In the genomic region with DNA sequence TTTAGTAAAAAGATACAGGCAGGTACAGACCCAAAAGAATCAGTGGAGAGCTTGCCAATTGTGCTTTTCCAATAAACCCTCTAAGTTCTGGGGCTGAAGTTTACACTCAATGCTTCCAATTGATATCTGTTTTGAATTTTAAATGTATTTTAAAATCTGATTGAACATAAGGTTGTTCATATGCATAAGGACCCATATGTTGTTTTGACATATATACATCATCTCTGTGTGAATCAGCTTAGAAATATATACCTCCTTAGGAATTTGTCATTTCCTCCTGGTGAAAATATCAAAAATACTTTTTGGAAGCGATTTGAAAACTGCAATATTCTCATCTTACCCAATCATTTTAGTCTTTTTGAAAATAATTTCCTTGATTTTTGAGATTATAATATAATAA, we compare ENCODE assay signal across 17 mouse cellular contexts.
A peak's percentile ranks its signal among the peaks of the same experiment; 100 is the strongest.
DNase-seq lines count a peak whose midpoint lies in the region; ATAC-seq and TF ChIP-seq lines count a peak whose summit lies in the region.
"Had no signal": no experiment of that assay in that cellular context is flagged by ENCODE, and none has a peak within 500 bp of the region (broad histone marks: within the 10 kb centered on the region; RNA-seq: fewer than 3 reads in every experiment).

No protein-coding gene starts in this region.

- WGBS in forebrain, embryonic 14.5 days, result 74% methylated on average over 1 of the region's 1 CpGs
- WGBS in forebrain, embryonic 11.5 days, result 79% methylated on average over 1 of the region's 1 CpGs
- 71% methylated on average over 1 of the region's 1 CpGs for WGBS in forebrain, embryonic 16.5 days
- 72% methylated on average over 1 of the region's 1 CpGs for WGBS in forebrain, postnatal 0 days

- H3K4me2 ChIP-seq in forebrain, embryonic 14.5 days (ENCODE audit: low read length), result no peak overlapping the region
- no peak overlapping the region for H3K4me2 ChIP-seq in forebrain, embryonic 11.5 days (ENCODE audit: low read depth, low read length, severe bottlenecking)
- no peak overlapping the region for H3K4me2 ChIP-seq in forebrain, embryonic 16.5 days (ENCODE audit: low read length)
- no peak overlapping the region for H3K4me2 ChIP-seq in forebrain, postnatal 0 days (ENCODE audit: low read depth)
- H3K4me2 ChIP-seq: embryonic facial prominence, embryonic 12.5 days had no signal

- H3K4me3 ChIP-seq in forebrain, embryonic 14.5 days (ENCODE audit: low read depth, low read length), result no peak overlapping the region
- no peak overlapping the region for H3K4me3 ChIP-seq in forebrain, embryonic 11.5 days (ENCODE audit: low read depth, low read length)
- no peak overlapping the region for H3K4me3 ChIP-seq in forebrain, embryonic 16.5 days (replicated peaks; ENCODE audit: low read length)
- no peak overlapping the region for H3K4me3 ChIP-seq in forebrain, postnatal 0 days (ENCODE audit: low read depth, low read length)
- no peak overlapping the region for H3K4me3 ChIP-seq in gastrocnemius, adult 2 months
- H3K4me3 ChIP-seq: embryonic facial prominence, embryonic 10.5 days; embryonic facial prominence, embryonic 12.5 days had no signal

- H3K9me3 ChIP-seq in forebrain, embryonic 14.5 days (replicated peaks; ENCODE audit: control insufficient read depth, low read length), result no peaks in the 10 kb centered on the region
- no peaks in the 10 kb centered on the region for H3K9me3 ChIP-seq in forebrain, embryonic 11.5 days (ENCODE audit: control insufficient read depth, low read length)
- no peaks in the 10 kb centered on the region for H3K9me3 ChIP-seq in forebrain, embryonic 16.5 days (ENCODE audit: control insufficient read depth, low read length)
- no peaks in the 10 kb centered on the region for H3K9me3 ChIP-seq in forebrain, postnatal 0 days (ENCODE audit: low read length)
- H3K9me3 ChIP-seq: embryonic facial prominence, embryonic 10.5 days; embryonic facial prominence, embryonic 12.5 days had no signal

- TF ChIP-seq CTCF in forebrain, postnatal 0 days (IDR thresholded peaks at IDR 0.05; ENCODE audit: low read depth), result no peak
- no peak for TF ChIP-seq CTCF in brain, embryonic 14.5 days (IDR thresholded peaks at IDR 0.05; ENCODE audit: borderline replicate concordance, extremely low read depth, insufficient read depth, insufficient read length)
- no peak for TF ChIP-seq CTCF in gastrocnemius, adult 2 months (IDR thresholded peaks at IDR 0.05)

- no peak for TF ChIP-seq POLR2A in brain, embryonic 14.5 days (IDR thresholded peaks at IDR 0.05; ENCODE audit: borderline replicate concordance, extremely low read depth, insufficient read depth, insufficient read length, poor library complexity, severe bottlenecking)

- no peak overlapping the region for H3K9ac ChIP-seq in forebrain, embryonic 14.5 days (ENCODE audit: low read length)
- H3K9ac ChIP-seq in forebrain, embryonic 11.5 days (ENCODE audit: low read length), result no peak overlapping the region
- no peak overlapping the region for H3K9ac ChIP-seq in forebrain, embryonic 16.5 days (replicated peaks; ENCODE audit: low read depth, low read length)
- no peak overlapping the region for H3K9ac ChIP-seq in forebrain, postnatal 0 days
- H3K9ac ChIP-seq: embryonic facial prominence, embryonic 12.5 days had no signal

- H3K27ac ChIP-seq in forebrain, embryonic 14.5 days (ENCODE audit: low read depth, low read length), result no peak overlapping the region
- H3K27ac ChIP-seq in forebrain, embryonic 11.5 days (ENCODE audit: low read depth, low read length), result no peak overlapping the region
- no peak overlapping the region for H3K27ac ChIP-seq in forebrain, embryonic 16.5 days (ENCODE audit: low read length)
- no peak overlapping the region for H3K27ac ChIP-seq in forebrain, postnatal 0 days (ENCODE audit: low read depth, low read length)
- no peak overlapping the region for H3K27ac ChIP-seq in gastrocnemius, adult 2 months
- H3K27ac ChIP-seq: embryonic facial prominence, embryonic 10.5 days; embryonic facial prominence, embryonic 12.5 days had no signal

- no peaks in the 10 kb centered on the region for H3K4me1 ChIP-seq in forebrain, embryonic 14.5 days (ENCODE audit: control insufficient read depth, insufficient read depth, low read length)
- H3K4me1 ChIP-seq in forebrain, embryonic 11.5 days (replicated peaks; ENCODE audit: control insufficient read depth, insufficient read depth, low read length), result no peaks in the 10 kb centered on the region
- H3K4me1 ChIP-seq in forebrain, embryonic 16.5 days (replicated peaks; ENCODE audit: control insufficient read depth, insufficient read depth, low read length), result 0 out of 2 replicates have a peak, but pooled peaks cover 2% of the 10 kb centered on the region
- H3K4me1 ChIP-seq in forebrain, postnatal 0 days (ENCODE audit: insufficient read depth), result no peaks in the 10 kb centered on the region
- H3K4me1 ChIP-seq: embryonic facial prominence, embryonic 10.5 days; embryonic facial prominence, embryonic 12.5 days had no signal

- DNase-seq in forebrain, embryonic 14.5 days (ENCODE audit: low spot score), result peak; percentile 38
- DNase-seq in forebrain, embryonic 11.5 days (ENCODE audit: low spot score), result no peak
- no peak for DNase-seq in forebrain, postnatal 0 days
- peak; percentile 12 for DNase-seq in brain, embryonic 14.5 days (ENCODE audit: low read depth)
- no peak for DNase-seq in gastrocnemius, adult 2 months
- no peak for DNase-seq in lung, postnatal 14 days
- DNase-seq: adrenal gland, adult 2 months; adrenal gland, postnatal 10 days; adrenal gland, postnatal 25 days; cerebellum, adult 11-12 months; cerebellum, adult 2 months; cerebellum, adult 9-10 months; cerebellum, postnatal 10 days; cerebellum, postnatal 25 days had no signal

- no peaks in the 10 kb centered on the region for H3K36me3 ChIP-seq in forebrain, embryonic 14.5 days (ENCODE audit: control insufficient read depth, insufficient read depth, low read length)
- no peaks in the 10 kb centered on the region for H3K36me3 ChIP-seq in forebrain, embryonic 11.5 days (ENCODE audit: control insufficient read depth, insufficient read depth, low read length)
- no peaks in the 10 kb centered on the region for H3K36me3 ChIP-seq in forebrain, embryonic 16.5 days (ENCODE audit: control insufficient read depth, insufficient read depth)
- H3K36me3 ChIP-seq in forebrain, postnatal 0 days (ENCODE audit: insufficient read depth), result no peaks in the 10 kb centered on the region
- H3K36me3 ChIP-seq: embryonic facial prominence, embryonic 10.5 days; embryonic facial prominence, embryonic 12.5 days had no signal

- ATAC-seq in forebrain, embryonic 14.5 days, result peak; percentile 58; the same call in 1 of the 2 replicates
- ATAC-seq in forebrain, embryonic 11.5 days (replicated peaks; ENCODE audit: low FRiP score), result no peak
- peak; percentile 70; the same call in 1 of the 2 replicates for ATAC-seq in forebrain, embryonic 16.5 days
- ATAC-seq in forebrain, postnatal 0 days, result no peak; the same call in 1 of the 2 replicates

- intact Hi-C loops in gastrocnemius, adult 2 months (cut with DNase I), result no loop called here

- no peaks in the 10 kb centered on the region for H3K27me3 ChIP-seq in forebrain, embryonic 14.5 days (replicated peaks; ENCODE audit: control insufficient read depth, insufficient read depth, low read length)
- no peaks in the 10 kb centered on the region for H3K27me3 ChIP-seq in forebrain, embryonic 11.5 days (ENCODE audit: control insufficient read depth, insufficient read depth, low read length)
- H3K27me3 ChIP-seq in forebrain, embryonic 16.5 days (replicated peaks; ENCODE audit: control insufficient read depth, insufficient read depth, low read length), result no peaks in the 10 kb centered on the region
- H3K27me3 ChIP-seq in forebrain, postnatal 0 days (ENCODE audit: insufficient read depth, low read length), result no peaks in the 10 kb centered on the region
- H3K27me3 ChIP-seq: embryonic facial prominence, embryonic 12.5 days had no signal

Comparison
In these comparisons a context has a peak if more than half of its experiments do, and no peak if none do; other contexts are left out.
1. ATAC-seq: peak in forebrain, embryonic 14.5 days (single experiment) and forebrain, embryonic 16.5 days (single experiment); none in forebrain, embryonic 11.5 days (single experiment) and forebrain, postnatal 0 days (single experiment).
2. DNase-seq: peak in forebrain, embryonic 14.5 days (single experiment) and brain, embryonic 14.5 days (single experiment); none in forebrain, embryonic 11.5 days (single experiment), forebrain, postnatal 0 days (single experiment), gastrocnemius, adult 2 months (single experiment) and lung, postnatal 14 days (single experiment).